Mouse (Mus musculus) liver, embryonic 11.5 days (tissue): ENCODE data around the gene Adamts4. TPM values are rescaled to one million over a fixed set of nuclear protein-coding genes. Genes with fewer than 3 reads are reported as not detected.

Experiments
- ATAC-seq: fragments of 200-750 bp; cut with Nextera tagmentation; replicated peaks from 2 replicates; pipeline ENCODE4 v1.8.0; 2017; ENCODE audit warnings: moderate number of reproducible peaks, mild to moderate bottlenecking, moderate TSS enrichment, moderate library complexity; ENCODE audit not compliant: low FRiP score
- DNase-seq: peaks from one replicate; pipeline ENCODE4 v3.0.0-alpha.2; 2017; ENCODE audit warnings: low spot score
- H3K27ac ChIP-seq: fragments of 300-500 bp; sonication (generic); 2 replicates; pipeline ENCODE4 v1.5.1; 2014; ENCODE audit warnings: mild to moderate bottlenecking, low read depth, low read length, control low read depth
- H3K27me3 ChIP-seq: fragments of 300-500 bp; sonication (generic); replicated peaks from 2 replicates; pipeline ENCODE4 v1.6.1; 2014; ENCODE audit warnings: low read length, mixed read lengths; ENCODE audit not compliant: control insufficient read depth, insufficient read depth
- H3K36me3 ChIP-seq: fragments of 300-500 bp; sonication (generic); 2 replicates; pipeline ENCODE4 v1.6.1; 2014; ENCODE audit warnings: mild to moderate bottlenecking, low read length, moderate library complexity, mixed read lengths; ENCODE audit not compliant: control insufficient read depth, insufficient read depth
- H3K4me1 ChIP-seq: fragments of 300-500 bp; sonication (generic); replicated peaks from 2 replicates; pipeline ENCODE4 v1.6.1; 2014; ENCODE audit warnings: low read length, mixed read lengths; ENCODE audit not compliant: control insufficient read depth, insufficient read depth
- H3K4me2 ChIP-seq: fragments of 300-500 bp; sonication (generic); 2 replicates; pipeline ENCODE4 v1.6.1; 2014; ENCODE audit warnings: mild to moderate bottlenecking, control low read depth, moderate library complexity
- H3K4me3 ChIP-seq: fragments of 300-500 bp; sonication (generic); 2 replicates; pipeline ENCODE4 v1.5.1; 2014; ENCODE audit warnings: low read depth, low read length, control low read depth
- H3K9ac ChIP-seq: fragments of 300-500 bp; sonication (generic); 2 replicates; pipeline ENCODE4 v1.6.1; 2014; ENCODE audit warnings: low read depth, low read length, control low read depth
- H3K9me3 ChIP-seq: fragments of 300-500 bp; sonication (generic); 2 replicates; pipeline ENCODE4 v1.6.1; 2016; ENCODE audit warnings: low read length, inconsistent platforms, mixed read lengths; ENCODE audit not compliant: control insufficient read depth
- WGBS: fragments of 180-500 bp; shearing (Covaris S2); extraction: QIAGEN DNeasy Blood & Tissue Kit; methylation state at CpG from one replicate; pipeline ENCODE4 v1.1.7; 2014; 5-methylcytosine and 5-hydroxymethylcytosine counted together
- polyA plus RNA-seq: library from polyadenylated mRNA; unstranded; fragments of >200 nt; fragmentation: Nextera tagmentation; extraction: Ambion mirVana; gene quantifications from 2 replicates; pipeline ENCODE4 v1.2.1, GENCODE M21; 2014

Adamts4 gene
- polyA plus RNA-seq, 1 experiment from 2014 or later, result 2.0 TPM

DNA sequence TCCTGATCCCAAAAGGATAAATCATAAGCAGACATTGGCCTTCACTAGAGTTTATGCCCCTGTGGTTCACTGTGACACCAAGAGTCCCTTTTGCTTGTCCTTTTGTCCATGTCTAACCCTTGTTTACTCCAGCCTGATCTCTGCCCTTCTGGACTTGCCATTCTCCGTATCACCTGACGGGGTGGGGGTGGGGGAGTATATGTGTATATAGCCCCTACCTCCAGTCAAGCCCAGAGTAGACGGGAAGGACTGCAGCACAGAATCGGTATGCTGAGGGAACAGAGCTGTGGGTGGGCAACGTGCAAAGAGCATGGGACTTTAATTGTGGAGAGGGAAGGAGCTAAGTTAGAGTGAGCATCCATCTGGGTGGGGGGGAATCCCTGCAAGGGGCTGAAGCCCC lies 25.4 kb upstream of the Adamts4 start, which contains the start of gene Apoa2:
TSS of gene Apoa2 (plus strand) at position 198 of the 400 bp plus-strand sequence.
- Histone ChIP-seq H3K4me2 (peak within 1 kb of the TSS; percentile 49), H3K9me3 (no peaks in the 10 kb centered on the region), H3K36me3 (no peaks in the 10 kb centered on the region), H3K4me1 (peaks cover 10% of the 10 kb centered on the region), H3K27ac (peak within 1 kb of the TSS; percentile 88), H3K27me3 (no peaks in the 10 kb centered on the region), H3K9ac (peak within 1 kb of the TSS; percentile 61), H3K4me3 (peak within 1 kb of the TSS; percentile 41)
- no peak for ATAC-seq
- no peak for DNase-seq
- WGBS, result 69% methylated on average over 5 of the region's 5 CpGs

DNA sequence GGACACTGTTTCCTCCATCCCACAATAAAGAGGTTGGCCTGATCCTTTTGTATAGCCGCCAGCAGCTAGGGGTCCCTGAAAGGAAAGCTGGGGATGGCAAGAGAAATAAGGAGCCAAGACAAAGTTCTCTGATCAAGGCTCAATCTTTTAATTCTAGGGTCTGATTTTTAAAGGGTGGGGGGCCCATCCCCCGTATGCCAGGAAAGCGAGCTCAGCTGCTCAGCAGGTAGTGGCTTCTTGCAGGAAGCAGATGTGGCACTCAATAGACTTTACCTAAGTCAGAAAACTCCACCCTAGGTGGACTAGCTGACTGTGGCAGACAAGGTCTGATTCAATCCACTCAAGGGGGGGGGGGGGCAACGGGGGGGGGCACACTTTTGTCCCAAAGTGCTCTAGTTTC lies 23.4 kb upstream of the Adamts4 start:
- no peak overlapping the region for H3K27ac ChIP-seq
- 0 out of 2 replicates have a peak overlapping the region, but pooled peaks have one; percentile 20 for H3K4me2 ChIP-seq
- H3K9ac ChIP-seq, result no peak overlapping the region
- peaks cover 5% of the 10 kb centered on the region; the same call in 1 of the 2 replicates for H3K4me1 ChIP-seq
- H3K36me3 ChIP-seq, result no peaks in the 10 kb centered on the region
- ATAC-seq, result no peak
- no peak for DNase-seq
- 51% methylated on average over 4 of the region's 4 CpGs for WGBS
- no peaks in the 10 kb centered on the region for H3K9me3 ChIP-seq
- no peak overlapping the region for H3K4me3 ChIP-seq
- H3K27me3 ChIP-seq, result no peaks in the 10 kb centered on the region

DNA sequence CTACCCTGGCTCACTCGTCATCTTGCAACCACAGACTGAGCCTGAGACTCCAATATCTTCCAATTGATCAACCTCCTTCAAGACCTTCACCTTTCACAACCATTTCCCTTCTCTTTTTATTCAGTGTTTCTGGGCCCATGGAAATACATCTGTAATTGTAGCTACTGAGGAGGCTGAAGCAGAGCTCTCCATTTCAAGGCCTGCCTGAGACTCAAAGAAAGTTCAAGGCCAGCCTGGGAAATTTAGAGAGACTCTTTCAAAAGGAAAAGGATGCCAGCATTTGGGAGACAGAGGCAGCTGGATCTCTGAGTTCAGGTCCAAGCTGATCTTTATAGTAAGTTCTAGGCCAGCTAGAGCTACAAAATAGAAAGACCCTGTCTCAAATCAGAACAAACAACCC lies 22.3 kb upstream of the Adamts4 start:
- no peaks in the 10 kb centered on the region for H3K36me3 ChIP-seq

DNA sequence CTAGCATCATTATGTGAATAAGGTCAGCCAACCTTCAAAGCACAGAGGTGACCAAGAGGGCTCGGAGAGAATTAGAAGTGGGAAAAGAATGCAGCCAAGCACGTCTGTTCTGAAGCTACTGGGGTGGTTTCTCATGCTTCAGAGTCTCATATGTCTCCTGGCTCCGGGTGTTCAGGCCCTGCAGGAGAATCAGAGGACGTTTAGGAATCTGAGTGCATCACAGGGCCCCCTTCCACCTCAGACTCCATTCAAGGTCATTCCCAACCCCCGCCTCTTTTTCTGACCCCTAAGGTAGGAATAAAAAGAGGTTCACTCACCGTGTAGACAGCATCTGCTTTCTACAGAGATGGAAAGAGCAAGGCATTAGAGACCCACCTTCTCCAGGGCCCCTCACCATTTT lies 20.5 kb upstream of the Adamts4 start:
- Histone ChIP-seq H3K36me3 (peaks cover 3% of the 10 kb centered on the region; the same call in 1 of the 2 replicates), H3K4me2 (no peak overlapping the region), H3K9ac (no peak overlapping the region), H3K27me3 (no peaks in the 10 kb centered on the region), H3K27ac (no peak overlapping the region), H3K4me1 (peaks cover 28% of the 10 kb centered on the region), H3K9me3 (no peaks in the 10 kb centered on the region), H3K4me3 (no peak overlapping the region)
- ATAC-seq, result no peak
- no peak for DNase-seq
- WGBS, result 67% methylated on average over 6 of the region's 6 CpGs

More for the DNA sequence above, 22.3 kb upstream of the Adamts4 start:
- no peak overlapping the region for H3K9ac ChIP-seq
- H3K4me2 ChIP-seq, result no peak overlapping the region
- H3K9me3 ChIP-seq, result no peaks in the 10 kb centered on the region
- ATAC-seq (no peak), DNase-seq (no peak)
- H3K4me1 ChIP-seq, result peaks cover 15% of the 10 kb centered on the region
- no peak overlapping the region for H3K4me3 ChIP-seq
- H3K27me3 ChIP-seq, result no peaks in the 10 kb centered on the region
- H3K27ac ChIP-seq, result no peak overlapping the region
- 52% methylated on average over 1 of the region's 1 CpGs for WGBS

DNA sequence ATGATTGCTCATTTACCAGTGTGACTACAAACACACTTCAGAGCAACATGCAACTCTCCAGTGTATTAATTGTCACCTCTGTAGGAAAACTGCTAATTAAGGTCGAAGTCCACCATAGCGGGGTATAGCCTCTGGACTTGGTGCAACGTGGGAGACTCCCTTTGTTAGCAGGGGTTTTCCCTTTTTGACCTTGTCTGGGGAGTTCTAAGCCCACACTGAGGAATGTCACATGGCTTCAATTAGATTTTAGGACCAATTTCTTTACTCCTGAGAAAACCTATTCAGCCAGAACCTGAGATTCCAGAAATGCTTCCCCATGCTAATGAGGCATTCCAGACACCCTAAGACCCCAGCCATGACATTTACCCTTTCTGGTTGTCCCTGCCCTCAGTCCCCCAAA lies 20.0 kb upstream of the Adamts4 start:
- ATAC-seq (no peak), DNase-seq (no peak)
- no peak overlapping the region for H3K9ac ChIP-seq
- H3K27ac ChIP-seq, result no peak overlapping the region
- no peak overlapping the region for H3K4me2 ChIP-seq
- H3K4me1 ChIP-seq, result peaks cover 32% of the 10 kb centered on the region
- 70% methylated on average over 3 of the region's 3 CpGs for WGBS
- H3K27me3 ChIP-seq, result no peaks in the 10 kb centered on the region
- H3K9me3 ChIP-seq, result no peaks in the 10 kb centered on the region
- H3K36me3 ChIP-seq, result peaks cover 8% of the 10 kb centered on the region; the same call in 1 of the 2 replicates
- H3K4me3 ChIP-seq, result no peak overlapping the region

DNA sequence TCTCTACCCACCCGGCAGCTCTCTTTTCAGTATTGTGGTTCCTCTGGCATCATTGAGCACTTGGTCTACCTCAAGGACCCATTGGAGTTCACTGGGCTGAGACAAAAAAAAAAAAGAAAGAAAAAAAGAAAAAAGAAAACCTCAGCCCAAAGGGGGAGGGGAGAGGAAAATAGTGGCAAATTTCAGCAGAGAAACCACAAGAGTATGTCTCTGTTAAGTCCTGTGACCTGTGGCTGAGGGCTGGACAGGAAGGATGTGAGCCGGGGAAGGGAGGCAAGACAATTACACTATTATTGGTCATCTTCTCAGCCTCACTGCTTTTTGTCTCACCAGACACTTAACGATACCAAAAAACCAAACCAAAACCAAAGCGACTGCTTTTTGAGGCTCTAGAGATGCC lies 18.4 kb upstream of the Adamts4 start:
- H3K4me1 ChIP-seq, result peaks cover 32% of the 10 kb centered on the region
- H3K9me3 ChIP-seq, result no peaks in the 10 kb centered on the region
- H3K36me3 ChIP-seq, result peaks cover 19% of the 10 kb centered on the region; the same call in 1 of the 2 replicates
- no peak for ATAC-seq
- H3K4me2 ChIP-seq, result peak overlapping the region; percentile 30
- H3K9ac ChIP-seq, result no peak overlapping the region
- 49% methylated on average over 4 of the region's 4 CpGs for WGBS
- H3K27me3 ChIP-seq, result no peaks in the 10 kb centered on the region
- no peak for DNase-seq
- H3K4me3 ChIP-seq, result no peak overlapping the region
- no peak overlapping the region for H3K27ac ChIP-seq

DNA sequence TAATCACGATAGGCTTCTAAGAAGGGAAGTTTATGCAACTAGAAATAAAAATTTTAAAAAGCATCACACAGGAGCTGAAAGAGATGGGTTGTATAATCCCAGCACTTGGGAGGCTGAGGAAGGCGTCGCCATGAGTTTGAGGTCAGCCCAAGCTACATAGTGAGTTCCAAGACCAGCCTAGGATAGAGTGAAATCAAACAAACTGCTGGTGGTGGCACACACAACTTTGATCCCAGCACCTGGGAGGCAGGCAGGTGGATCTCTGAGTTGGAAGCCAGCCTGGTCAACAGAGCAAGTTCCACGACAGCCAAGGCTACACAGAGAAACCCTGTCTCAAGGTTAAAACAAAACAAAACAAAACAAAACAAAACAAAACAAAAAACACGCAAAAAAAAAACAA lies 17.9 kb upstream of the Adamts4 start:
- 67% methylated on average over 5 of the region's 5 CpGs for WGBS
- no peak for ATAC-seq
- H3K27ac ChIP-seq, result 0 out of 2 replicates have a peak overlapping the region, but pooled peaks have one; percentile 3
- H3K9ac ChIP-seq, result no peak overlapping the region
- peaks cover 24% of the 10 kb centered on the region; the same call in 1 of the 2 replicates for H3K36me3 ChIP-seq
- H3K4me1 ChIP-seq, result peaks cover 32% of the 10 kb centered on the region
- no peaks in the 10 kb centered on the region for H3K27me3 ChIP-seq
- no peaks in the 10 kb centered on the region for H3K9me3 ChIP-seq
- H3K4me3 ChIP-seq, result no peak overlapping the region
- no peak for DNase-seq
- peak overlapping the region; percentile 30 for H3K4me2 ChIP-seq

DNA sequence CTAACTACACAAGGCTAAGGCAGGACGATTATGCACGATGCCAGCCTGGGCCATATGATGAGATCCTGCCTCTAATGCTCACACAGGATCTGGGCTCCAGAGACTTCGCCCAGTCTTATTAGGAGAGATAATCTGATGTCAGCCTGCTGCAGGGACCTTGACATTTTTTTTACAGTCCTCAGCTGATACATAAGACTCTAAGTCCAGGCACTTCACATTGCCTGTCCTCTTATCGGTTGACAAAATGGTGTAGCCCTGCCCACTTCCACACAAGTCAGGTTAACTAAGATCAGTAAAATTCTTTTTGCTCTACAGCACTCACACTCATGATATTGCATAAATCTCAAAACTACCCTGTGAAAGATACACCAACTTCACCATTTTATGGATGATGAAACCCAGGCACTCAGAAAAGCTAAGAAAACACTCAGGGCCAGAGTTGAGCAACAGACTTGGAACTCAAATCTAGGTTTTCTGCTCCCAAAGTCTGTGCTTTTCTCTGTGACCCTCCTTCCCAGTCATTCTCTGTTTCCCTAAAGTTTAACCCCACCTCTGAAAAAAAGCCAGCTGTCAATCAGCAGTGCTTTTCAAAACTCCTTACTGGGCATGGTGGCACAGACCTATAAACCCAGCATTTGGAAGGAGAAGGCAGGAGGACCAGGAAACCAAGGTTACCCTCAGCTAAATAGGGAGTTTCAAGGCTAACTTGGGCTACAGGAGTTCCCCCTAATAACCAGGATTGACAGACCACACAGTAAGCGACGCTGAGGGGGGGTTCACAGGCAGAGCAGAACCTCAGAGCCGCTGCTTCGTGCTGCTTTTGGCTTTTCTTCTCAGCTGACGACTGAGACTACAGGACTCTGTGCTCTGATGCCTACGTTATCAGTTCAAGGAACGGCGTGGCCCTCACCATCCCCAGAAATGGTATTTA lies 17.2 kb upstream of the Adamts4 start:
- peak overlapping the region; percentile 30 for H3K4me2 ChIP-seq
- peak overlapping the region; percentile 4; the same call in 1 of the 2 replicates for H3K27ac ChIP-seq
- no peak overlapping the region; the same call in 1 of the 2 replicates for H3K9ac ChIP-seq
- DNase-seq (no peak), ATAC-seq (peak; percentile 63)
- H3K4me1 ChIP-seq, result peaks cover 32% of the 10 kb centered on the region
- WGBS, result 42% methylated on average over 12 of the region's 12 CpGs
- no peaks in the 10 kb centered on the region for H3K9me3 ChIP-seq
- H3K4me3 ChIP-seq, result peak overlapping the region; percentile 32
- no peaks in the 10 kb centered on the region for H3K27me3 ChIP-seq
- H3K36me3 ChIP-seq, result peaks cover 31% of the 10 kb centered on the region
